ENCODE assay signal across 8 mouse cellular contexts in genomic region chr13:49652481-49653179, GRCm38 (mm10). TPM values are rescaled to one million over a fixed set of nuclear protein-coding genes. Genes with fewer than 3 reads are reported as not detected.
DNase-seq lines count a peak whose midpoint lies in the region; ATAC-seq and TF ChIP-seq lines count a peak whose summit lies in the region.

Cenpp (minus strand) TSS chr13:49652785.
Nol8 (plus strand) TSS chr13:49653078.

- H3K9me3 ChIP-seq in G1E (replicated peaks) = no peaks in the 10 kb centered on the region
- H3K9me3 ChIP-seq in forebrain, embryonic 16.5 days (ENCODE audit: control insufficient read depth, low read length) = no peaks in the 10 kb centered on the region
- H3K9me3 ChIP-seq in lung, embryonic 14.5 days (ENCODE audit: low read depth, low read length) = no peaks in the 10 kb centered on the region

- peak within 1 kb of the TSS; percentile 90 for H3K4me2 ChIP-seq in forebrain, embryonic 16.5 days (ENCODE audit: low read length)
- peak within 1 kb of the TSS; percentile 74 for H3K4me2 ChIP-seq in lung, embryonic 14.5 days

- DNase-seq in G1E (ENCODE audit: low spot score) = peak; percentile 77
- peak; percentile 99 for DNase-seq in cerebellum, adult 18-20 months
- peak; percentile 99 for DNase-seq in heart, postnatal 36 days
- peak; percentile 99 to 100 for DNase-seq in layer of hippocampus, adult 2 months (ENCODE audit: low spot score in 2 of 2)
- peak; percentile 100 for DNase-seq in lung, embryonic 14.5 days
- peak; percentile 99 for DNase-seq in thymus, adult 2 months

- H3K27ac ChIP-seq in forebrain, embryonic 16.5 days (ENCODE audit: low read length) = 0 out of 2 replicates have a peak within 1 kb of the TSS, but pooled peaks have one; percentile 4
- H3K27ac ChIP-seq in layer of hippocampus, adult 2 months = peak within 1 kb of the TSS; percentile 91
- peak within 1 kb of the TSS; percentile 32; the same call in 1 of the 2 replicates for H3K27ac ChIP-seq in lung, embryonic 14.5 days (ENCODE audit: low read depth)
- H3K27ac ChIP-seq in olfactory bulb, adult 2 months (ENCODE audit: insufficient read depth, low read depth, low read length) = no peak within 1 kb of the TSS
- peak within 1 kb of the TSS; percentile 2; the same call in 1 of the 2 replicates for H3K27ac ChIP-seq in thymus, adult 2 months (ENCODE audit: control insufficient read depth, insufficient read depth, low read length)

- TF ChIP-seq CTCF in G1E (IDR thresholded peaks at IDR 0.05; ENCODE audit: low read depth, low read length) = no peak
- no peak for TF ChIP-seq CTCF in layer of hippocampus, adult 2 months (conservative IDR thresholded peaks at IDR 0.05)
- 0 out of 2 replicates have a peak, but pooled peaks have one; percentile 18 for TF ChIP-seq CTCF in lung, embryonic 14.5 days (IDR thresholded peaks at IDR 0.05; ENCODE audit: low read depth)
- no peak for TF ChIP-seq CTCF in olfactory bulb, adult 2 months (IDR thresholded peaks at IDR 0.05; ENCODE audit: insufficient read depth, low read depth, low read length)
- no peak for TF ChIP-seq CTCF in thymus, adult 2 months (IDR thresholded peaks at IDR 0.05; ENCODE audit: borderline replicate concordance, control insufficient read depth, extremely low read depth, insufficient read depth, low read length, poor library complexity)

- H3K9ac ChIP-seq in forebrain, embryonic 16.5 days (replicated peaks; ENCODE audit: low read depth, low read length) = peak within 1 kb of the TSS; percentile 65
- peak within 1 kb of the TSS; percentile 60 for H3K9ac ChIP-seq in lung, embryonic 14.5 days

- TF ChIP-seq POLR2A in olfactory bulb, adult 2 months (IDR thresholded peaks at IDR 0.05; ENCODE audit: insufficient read depth, low read depth, low read length) = no peak
- TF ChIP-seq POLR2A in thymus, adult 2 months (IDR thresholded peaks at IDR 0.05; ENCODE audit: control insufficient read depth, extremely low read depth, insufficient read depth, low read length, poor library complexity) = 0 out of 2 replicates have a peak, but pooled peaks have one; percentile 28

- peak; percentile 93 for ATAC-seq in G1E (ENCODE audit: extremely low read depth, insufficient number of reproducible peaks, low FRiP score, poor library complexity, severe bottlenecking)
- ATAC-seq in forebrain, embryonic 16.5 days = peak; percentile 99
- peak; percentile 99 for ATAC-seq in lung, embryonic 14.5 days (ENCODE audit: insufficient read depth)

- under 1% methylated on average over 68 of the region's 68 CpGs for WGBS in forebrain, embryonic 16.5 days
- WGBS in lung, embryonic 14.5 days = under 1% methylated on average over 67 of the region's 68 CpGs
- under 1% methylated on average over 68 of the region's 68 CpGs for WGBS in olfactory bulb, adult 2 months
- WGBS in thymus, adult 2 months = under 1% methylated on average over 68 of the region's 68 CpGs

- H3K36me3 ChIP-seq in G1E (replicated peaks) = peaks cover 38% of the 10 kb centered on the region
- H3K36me3 ChIP-seq in forebrain, embryonic 16.5 days (ENCODE audit: control insufficient read depth, insufficient read depth) = 0 out of 2 replicates have a peak, but pooled peaks cover 3% of the 10 kb centered on the region
- peaks cover 20% of the 10 kb centered on the region; the same call in 1 of the 2 replicates for H3K36me3 ChIP-seq in lung, embryonic 14.5 days (ENCODE audit: insufficient read depth)
- H3K36me3 ChIP-seq in thymus, adult 2 months (ENCODE audit: control insufficient read depth, insufficient read depth, low read length) = 0 out of 2 replicates have a peak, but pooled peaks cover 2% of the 10 kb centered on the region

- H3K4me3 ChIP-seq in G1E (ENCODE audit: low read depth, low read length) = peak within 1 kb of the TSS; percentile 100
- peak within 1 kb of the TSS; percentile 85 for H3K4me3 ChIP-seq in forebrain, embryonic 16.5 days (replicated peaks; ENCODE audit: low read length)
- H3K4me3 ChIP-seq in layer of hippocampus, adult 2 months = peak within 1 kb of the TSS; percentile 89
- peak within 1 kb of the TSS; percentile 66 for H3K4me3 ChIP-seq in lung, embryonic 14.5 days (ENCODE audit: low read depth, low read length)
- peak within 1 kb of the TSS; percentile 77 for H3K4me3 ChIP-seq in olfactory bulb, adult 2 months (ENCODE audit: insufficient read depth, low read depth, low read length)
- peak within 1 kb of the TSS; percentile 86 for H3K4me3 ChIP-seq in thymus, adult 2 months (ENCODE audit: control insufficient read depth, insufficient read depth, low read length)

- peaks cover 15% of the 10 kb centered on the region for H3K4me1 ChIP-seq in G1E (ENCODE audit: insufficient read depth, low read depth, low read length)
- H3K4me1 ChIP-seq in forebrain, embryonic 16.5 days (replicated peaks; ENCODE audit: control insufficient read depth, insufficient read depth, low read length) = peaks cover 14% of the 10 kb centered on the region
- no peaks in the 10 kb centered on the region for H3K4me1 ChIP-seq in lung, embryonic 14.5 days (ENCODE audit: insufficient read depth)
- H3K4me1 ChIP-seq in olfactory bulb, adult 2 months (ENCODE audit: control insufficient read depth, insufficient read depth, low read length) = no peaks in the 10 kb centered on the region
- H3K4me1 ChIP-seq in thymus, adult 2 months (replicated peaks; ENCODE audit: control insufficient read depth, insufficient read depth, low read length) = no peaks in the 10 kb centered on the region

- intact Hi-C loops in heart, postnatal 36 days (cut with DNase I) = loop anchor here (2.0 to 10.0 kb wide), 3 partner anchors 28 to 438 kb away; partner anchors contain the start of genes Bicd2 and Card19

- H3K27me3 ChIP-seq in G1E (ENCODE audit: insufficient read depth, low read length) = no peaks in the 10 kb centered on the region
- H3K27me3 ChIP-seq in forebrain, embryonic 16.5 days (replicated peaks; ENCODE audit: control insufficient read depth, insufficient read depth, low read length) = no peaks in the 10 kb centered on the region
- H3K27me3 ChIP-seq in lung, embryonic 14.5 days (ENCODE audit: insufficient read depth, low read length) = no peaks in the 10 kb centered on the region
- no peaks in the 10 kb centered on the region for H3K27me3 ChIP-seq in thymus, adult 2 months (ENCODE audit: control insufficient read depth, insufficient read depth, low read length)

RNA-seq across cellular contexts. Expression of gene Cenpp, which starts in this region (rescaled TPM):
- total RNA-seq in G1E (2014; fragmentation: Nextera tagmentation) (27.5 and 29.9 TPM in 2 replicates), G1E (2017) (48.5 and 49.2 TPM in 2 replicates)
- polyA plus RNA-seq in G1E (2012) = 6.9 and 7.7 TPM in 2 replicates
- polyA plus RNA-seq in forebrain, embryonic 16.5 days (2015; fragmentation: Nextera tagmentation; extraction: Ambion mirVana) = 10.6 and 11.8 TPM in 2 replicates
- 1 to 10 TPM; 1.8 to 3.1 TPM for total RNA-seq in heart, postnatal 36 days (2021)
- 1 to 10 TPM; 1.7 TPM for total RNA-seq in layer of hippocampus, adult 2 months (2021)
- 39.4 and 40.0 TPM in 2 replicates for polyA plus RNA-seq in lung, embryonic 14.5 days (2014; fragmentation: Nextera tagmentation; extraction: Ambion mirVana)
- not detected in 2 replicates for polyA plus RNA-seq in olfactory bulb, adult 2 months (2012; ENCODE audit: insufficient read depth, insufficient read length, low replicate concordance, missing spikeins)
- polyA plus RNA-seq in thymus, adult 2 months (2012; rRNA removed) = 2.5 TPM in 2 replicates

RNA-seq across cellular contexts. Expression of gene Nol8, which starts in this region (rescaled TPM):
- 78.6 and 90.0 TPM in 2 replicates for total RNA-seq in G1E (2014; fragmentation: Nextera tagmentation)
- 40.2 and 59.2 TPM in 2 replicates for total RNA-seq in G1E (2017)
- 2.0 and 3.0 TPM in 2 replicates for polyA plus RNA-seq in G1E (2012)
- polyA plus RNA-seq in forebrain, embryonic 16.5 days (2015; fragmentation: Nextera tagmentation; extraction: Ambion mirVana) = 24.4 and 25.2 TPM in 2 replicates
- 10 to 100 TPM; 20.6 to 21.1 TPM for total RNA-seq in heart, postnatal 36 days (2021)
- 10 to 100 TPM; 28.4 to 28.5 TPM for total RNA-seq in layer of hippocampus, adult 2 months (2021)
- 14.8 and 17.7 TPM in 2 replicates for polyA plus RNA-seq in lung, embryonic 14.5 days (2014; fragmentation: Nextera tagmentation; extraction: Ambion mirVana)
- not detected in 2 replicates for polyA plus RNA-seq in olfactory bulb, adult 2 months (2012; ENCODE audit: insufficient read depth, insufficient read length, low replicate concordance, missing spikeins)
- 2.4 and 3.0 TPM in 2 replicates for polyA plus RNA-seq in thymus, adult 2 months (2012; rRNA removed)

Comparison
In these comparisons a context has a peak if more than half of its experiments do, and no peak if none do; other contexts are left out.
1. RNA of gene Cenpp (total RNA-seq): 27.5 to 49.2 TPM in G1E; 1.8 to 3.1 TPM in heart, postnatal 36 days and 1.7 TPM in layer of hippocampus, adult 2 months; every median in the first group is over 4 times any median in the second.
2. Peak in every context shown above with its lines, with median percentiles within 50 percentile points of each other: ATAC-seq, DNase-seq and H3K4me3 ChIP-seq.